Mouse (Mus musculus) kidney, adult 2 months (tissue): Measurements from ENCODE around the gene Nubp1. TPM values are rescaled to one million over a fixed set of nuclear protein-coding genes. Genes with fewer than 3 reads are reported as not detected.
A peak's percentile ranks its signal among the peaks of the same experiment; 100 is the strongest.

Experiments used
- DNase-seq: peaks from one replicate; pipeline ENCODE4 v3.0.0; 2021
- H3K27ac ChIP-seq: fragments of 200-500 bp; 2 replicates; pipeline ENCODE4 v1.5.1; 2012; ENCODE audit warnings: low read depth, low read length, control low read depth, inconsistent platforms; ENCODE audit not compliant: insufficient read depth
- H3K27me3 ChIP-seq: fragments of 200-500 bp; replicated peaks from 2 replicates; pipeline ENCODE4 v1.6.1; 2012; ENCODE audit warnings: mild to moderate bottlenecking, moderate library complexity, low read length, inconsistent platforms; ENCODE audit not compliant: control insufficient read depth, insufficient read depth
- H3K36me3 ChIP-seq: fragments of 200-500 bp; 2 replicates; pipeline ENCODE4 v1.6.1; 2012; ENCODE audit warnings: mild to moderate bottlenecking, moderate library complexity, low read length, inconsistent platforms; ENCODE audit not compliant: control insufficient read depth, insufficient read depth
- H3K4me1 ChIP-seq: fragments of 200-500 bp; 2 replicates; pipeline ENCODE4 v1.6.1; 2011; ENCODE audit warnings: low read length; ENCODE audit not compliant: control insufficient read depth, insufficient read depth
- H3K4me3 ChIP-seq: fragments of 200-500 bp; 2 replicates; pipeline ENCODE4 v1.5.1; 2011; ENCODE audit warnings: mild to moderate bottlenecking, low read depth, low read length, control low read depth; ENCODE audit not compliant: insufficient read depth
- CTCF ChIP-seq: fragments of 200-500 bp; conservative IDR thresholded peaks from 2 replicates; pipeline ENCODE4 v1.5.1; 2011; ENCODE audit warnings: low read depth, mild to moderate bottlenecking, control low read depth, low read length, moderate library complexity, mixed read lengths; ENCODE audit not compliant: insufficient read depth, insufficient read length
- POLR2A ChIP-seq: fragments of 200-500 bp; IDR thresholded peaks from one replicate; pipeline ENCODE4 v1.6.1; 2011; ENCODE audit warnings: low read depth, low read length, control low read depth
- WGBS: fragments of 180-500 bp; shearing (Covaris S2); methylation state at CpG from one replicate; pipeline ENCODE4 v1.1.7; 2018; 5-methylcytosine and 5-hydroxymethylcytosine counted together
- polyA plus RNA-seq: library from polyadenylated mRNA; depleted of rRNA; stranded (reverse); fragments of >200 nt; gene quantifications from 2 replicates; pipeline ENCODE4 v1.2.3, GENCODE M21; 2012

The Nubp1 gene
- polyA plus RNA-seq, 1 experiment, result 30.5 TPM

DNA sequence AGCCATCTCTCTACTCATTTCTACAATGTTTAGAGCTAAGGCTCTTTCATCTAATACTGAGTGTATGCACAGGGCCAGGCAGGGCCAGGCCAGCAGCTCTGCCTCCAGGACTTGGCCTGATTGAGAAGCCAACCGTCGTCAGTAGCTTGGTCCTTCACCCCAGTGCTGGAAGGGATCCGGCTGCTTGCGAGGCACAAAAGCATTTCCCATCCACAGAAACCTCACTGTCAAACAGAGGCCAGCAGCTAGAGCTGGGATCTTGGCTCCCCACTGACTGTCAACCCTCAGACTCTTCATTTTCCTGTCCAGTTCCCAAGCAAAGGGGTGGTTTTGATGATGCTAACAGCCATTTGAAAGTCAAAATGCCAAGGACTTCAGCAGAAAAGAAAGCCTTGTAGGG, 39.4 kb upstream of the Nubp1 start:
- TF ChIP-seq POLR2A, result no peak
- no peak for TF ChIP-seq CTCF
- Histone ChIP-seq H3K27ac (no peak overlapping the region), H3K4me3 (no peak overlapping the region), H3K27me3 (no peaks in the 10 kb centered on the region), H3K36me3 (no peaks in the 10 kb centered on the region), H3K4me1 (no peaks in the 10 kb centered on the region)
- 74% methylated on average over 4 of the region's 4 CpGs for WGBS
- peak; percentile 10 for DNase-seq

DNA sequence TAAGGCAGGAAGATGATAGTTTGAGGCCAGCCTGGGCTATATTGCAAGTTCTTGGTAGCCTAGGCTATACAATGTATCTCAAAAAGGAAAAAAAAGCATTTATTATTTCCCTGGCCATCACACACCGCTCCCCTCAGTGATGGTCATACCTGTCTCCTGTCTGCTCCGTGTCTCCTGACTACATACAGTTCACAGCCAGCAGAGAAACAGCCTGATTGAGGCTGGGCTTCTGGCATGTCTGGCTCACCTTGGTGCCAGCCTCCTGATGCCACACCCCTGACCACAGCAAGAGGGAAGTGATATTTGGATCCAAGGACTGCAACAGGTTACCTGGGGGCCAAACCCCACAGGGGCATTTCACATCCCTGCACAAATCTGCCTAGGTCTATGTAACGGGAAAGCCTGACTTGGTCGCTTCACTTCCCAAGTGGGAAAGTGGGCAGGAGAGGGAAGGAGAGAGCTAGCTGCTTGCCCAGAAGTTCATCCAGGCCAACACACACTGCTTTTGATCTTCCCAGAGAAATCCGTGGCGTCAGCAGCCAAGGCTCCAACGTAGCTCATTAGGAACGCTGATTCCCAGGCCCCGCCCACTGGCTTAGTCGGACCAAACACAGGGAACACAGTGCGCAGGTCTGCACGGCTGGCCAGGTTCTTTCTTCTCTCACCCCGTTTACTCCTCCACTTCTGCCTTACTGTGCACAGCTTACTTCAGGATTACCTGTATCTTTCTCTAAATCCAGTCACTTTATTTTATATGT, 37.3 kb upstream of the Nubp1 start:
- Histone ChIP-seq H3K27me3 (no peaks in the 10 kb centered on the region), H3K4me1 (no peaks in the 10 kb centered on the region), H3K27ac (no peak overlapping the region), H3K36me3 (no peaks in the 10 kb centered on the region), H3K4me3 (no peak overlapping the region)
- 29% methylated on average over 13 of the region's 13 CpGs for WGBS
- no peak for TF ChIP-seq CTCF
- no peak for TF ChIP-seq POLR2A
- DNase-seq, result peak; percentile 53

GRCm38 (mm10) chr16:10377286-10377685, 34.5 kb upstream of the Nubp1 start:
- WGBS, result 25% methylated on average over 1 of the region's 1 CpGs
- H3K27me3 ChIP-seq, result no peaks in the 10 kb centered on the region
- no peak for TF ChIP-seq POLR2A
- TF ChIP-seq CTCF, result no peak
- no peaks in the 10 kb centered on the region for H3K4me1 ChIP-seq
- H3K4me3 ChIP-seq, result no peak overlapping the region
- DNase-seq, result no peak
- no peak overlapping the region for H3K27ac ChIP-seq
- H3K36me3 ChIP-seq, result no peaks in the 10 kb centered on the region

DNA sequence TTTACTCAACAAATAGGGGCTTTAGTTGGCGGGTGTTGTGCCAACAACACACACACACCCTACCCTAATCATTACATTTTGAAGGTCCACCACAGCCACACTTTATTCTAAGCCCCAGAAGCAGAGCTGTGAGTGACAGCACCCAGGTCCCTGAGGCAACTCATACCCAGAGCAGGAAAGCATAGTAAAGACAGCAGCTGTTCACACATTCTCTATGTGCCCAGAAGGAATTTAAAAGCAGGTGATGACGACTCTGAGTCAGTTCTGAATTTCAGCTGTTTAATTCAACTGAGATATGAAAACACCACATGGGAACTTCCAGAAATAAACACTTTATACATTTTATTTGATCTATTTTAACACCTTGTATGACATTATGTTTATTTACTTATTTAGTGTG, 32.2 kb upstream of the Nubp1 start:
- DNase-seq, result no peak
- H3K27ac ChIP-seq, result no peak overlapping the region
- no peaks in the 10 kb centered on the region for H3K27me3 ChIP-seq
- TF ChIP-seq CTCF, result no peak
- no peak for TF ChIP-seq POLR2A
- H3K36me3 ChIP-seq, result no peaks in the 10 kb centered on the region
- H3K4me1 ChIP-seq, result no peaks in the 10 kb centered on the region
- WGBS, result 73% methylated on average over 2 of the region's 2 CpGs
- no peak overlapping the region for H3K4me3 ChIP-seq

- Histone ChIP-seq H3K4me3 (peak overlapping the region; percentile 42), H3K36me3 (no peaks in the 10 kb centered on the region), H3K27ac (no peak overlapping the region), H3K27me3 (no peaks in the 10 kb centered on the region), H3K4me1 (no peaks in the 10 kb centered on the region)
- WGBS, result 23% methylated on average over 8 of the region's 8 CpGs
- peak; percentile 25 for DNase-seq
- TF ChIP-seq POLR2A (no peak), CTCF (no peak)
Observed at GRCm38 (mm10) chr16:10384060-10384497, 27.7 kb upstream of the Nubp1 start.

DNA sequence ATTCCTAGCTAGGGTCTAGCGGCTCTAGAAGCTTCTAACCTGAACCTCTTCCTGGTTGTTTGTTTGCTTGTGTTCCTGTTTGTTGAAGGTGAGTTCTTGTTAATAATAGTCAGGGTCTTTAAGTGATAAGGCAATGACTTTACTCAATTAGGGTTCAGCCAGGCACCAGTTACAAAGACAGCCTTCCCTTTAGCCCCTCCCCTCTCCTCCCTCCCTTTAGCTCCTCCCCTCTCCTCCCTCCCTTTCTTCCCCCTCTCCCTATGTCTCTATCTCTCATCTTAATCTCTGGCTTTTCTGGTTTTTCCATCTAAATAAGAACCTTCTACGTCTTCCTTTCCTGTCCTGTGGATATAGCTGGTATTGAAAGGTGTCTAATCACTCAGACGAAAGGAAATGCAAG, 27.2 kb upstream of the Nubp1 start:
- TF ChIP-seq POLR2A (no peak), CTCF (no peak)
- Histone ChIP-seq H3K27me3 (no peaks in the 10 kb centered on the region), H3K36me3 (no peaks in the 10 kb centered on the region), H3K4me1 (no peaks in the 10 kb centered on the region), H3K4me3 (no peak overlapping the region), H3K27ac (no peak overlapping the region)
- no peak for DNase-seq
- WGBS, result 74% methylated on average over 3 of the region's 3 CpGs

DNA sequence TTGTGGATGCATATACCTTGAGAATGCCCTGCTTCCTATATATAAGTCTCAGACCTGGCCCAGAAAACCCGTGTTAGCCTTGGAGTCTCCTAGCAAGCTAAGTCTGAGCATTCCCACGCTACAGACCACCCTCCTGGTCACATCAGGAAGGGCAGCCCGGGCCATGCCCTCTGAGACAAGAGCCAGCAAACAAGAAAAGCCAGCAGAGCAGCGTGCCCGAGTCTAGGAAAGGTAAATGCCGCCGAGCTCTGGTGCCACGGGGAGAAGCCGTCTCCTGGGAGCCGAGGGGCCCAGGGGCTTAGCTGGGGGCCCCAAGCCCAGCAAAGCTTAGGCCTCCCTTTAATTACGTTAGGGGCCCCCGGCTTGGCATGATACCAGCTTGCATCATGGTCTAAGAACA, 26.5 kb upstream of the Nubp1 start:
- no peaks in the 10 kb centered on the region for H3K27me3 ChIP-seq
- H3K4me1 ChIP-seq, result no peaks in the 10 kb centered on the region
- 85% methylated on average over 12 of the region's 12 CpGs for WGBS
- H3K4me3 ChIP-seq, result no peak overlapping the region
- TF ChIP-seq CTCF (no peak), POLR2A (no peak)
- H3K27ac ChIP-seq, result no peak overlapping the region
- no peaks in the 10 kb centered on the region for H3K36me3 ChIP-seq
- no peak for DNase-seq
